Mouse (Mus musculus): ENCODE measurements around the gene Cnot10. TPM values are rescaled to one million over a fixed set of nuclear protein-coding genes. Genes with fewer than 3 reads are reported as not detected.

Cnot10 gene
- polyA plus RNA-seq (2012; rRNA removed): 21.9 and 24.0 TPM in 2 replicates

DNA sequence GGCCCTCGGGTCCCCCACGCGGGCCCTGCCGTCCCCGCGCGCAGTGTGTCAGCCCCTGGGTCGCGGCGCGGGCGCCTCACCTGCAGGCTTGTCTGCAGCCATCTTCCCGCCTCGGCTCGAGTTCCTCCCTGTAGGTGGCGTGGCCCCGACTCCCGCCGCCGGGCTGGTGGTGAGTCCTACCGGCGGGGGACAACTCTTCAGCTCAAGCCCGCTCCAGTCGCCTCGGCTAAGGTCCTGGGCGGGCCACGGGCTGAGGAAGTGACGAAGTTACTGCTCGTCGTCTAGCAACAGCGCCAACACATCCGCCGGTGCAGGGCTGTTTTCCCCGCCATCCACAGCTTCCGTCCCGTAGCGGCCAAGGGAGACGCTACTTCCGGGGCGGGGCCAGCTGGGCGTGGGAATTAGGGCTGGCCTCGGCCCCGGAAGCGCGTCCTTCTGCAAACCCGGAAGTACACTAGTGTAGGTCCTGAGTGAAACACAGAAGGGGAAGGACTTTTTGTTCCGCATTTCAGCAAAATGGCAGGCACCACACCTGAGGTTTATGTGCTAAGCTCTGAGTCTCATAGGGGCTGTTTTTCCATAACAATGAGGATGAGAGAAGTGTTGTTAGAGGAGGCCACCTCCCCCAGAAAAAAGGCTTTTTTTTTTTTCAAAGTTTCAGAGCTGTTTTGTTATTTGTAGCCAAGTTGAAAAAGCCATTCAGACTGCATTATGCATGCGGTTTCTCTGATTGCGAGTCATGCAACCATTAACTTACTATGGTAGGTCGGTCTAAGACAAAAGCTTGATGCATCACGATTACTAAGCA lies at the start of gene Cnot10:
TSS of gene Cnot10 (minus strand) at position 346 of the 808 bp plus-strand sequence.
- no peaks in the 10 kb centered on the region for H3K27me3 ChIP-seq (replicated peaks; ENCODE audit: control insufficient read depth, insufficient read depth, low read length)
- peak within 1 kb of the TSS; percentile 60 for H3K4me3 ChIP-seq (ENCODE audit: insufficient read depth, low read depth, low read length)
- WGBS: 4% methylated on average over 51 of the region's 51 CpGs
- no peaks in the 10 kb centered on the region for H3K4me1 ChIP-seq (ENCODE audit: control insufficient read depth, insufficient read depth, low read length)
- no peaks in the 10 kb centered on the region for H3K36me3 ChIP-seq (ENCODE audit: control insufficient read depth, insufficient read depth, low read length)
- TF ChIP-seq CTCF (conservative IDR thresholded peaks at IDR 0.05; ENCODE audit: insufficient read depth, insufficient read length, low read depth, low read length) (0 out of 2 replicates have a peak, but pooled peaks have one; percentile 13), POLR2A (IDR thresholded peaks at IDR 0.05; ENCODE audit: low read depth, low read length) (peak; percentile 35)
- peak within 1 kb of the TSS; percentile 36 for H3K27ac ChIP-seq (ENCODE audit: insufficient read depth, low read depth, low read length)
- peak; percentile 98 for DNase-seq

DNA sequence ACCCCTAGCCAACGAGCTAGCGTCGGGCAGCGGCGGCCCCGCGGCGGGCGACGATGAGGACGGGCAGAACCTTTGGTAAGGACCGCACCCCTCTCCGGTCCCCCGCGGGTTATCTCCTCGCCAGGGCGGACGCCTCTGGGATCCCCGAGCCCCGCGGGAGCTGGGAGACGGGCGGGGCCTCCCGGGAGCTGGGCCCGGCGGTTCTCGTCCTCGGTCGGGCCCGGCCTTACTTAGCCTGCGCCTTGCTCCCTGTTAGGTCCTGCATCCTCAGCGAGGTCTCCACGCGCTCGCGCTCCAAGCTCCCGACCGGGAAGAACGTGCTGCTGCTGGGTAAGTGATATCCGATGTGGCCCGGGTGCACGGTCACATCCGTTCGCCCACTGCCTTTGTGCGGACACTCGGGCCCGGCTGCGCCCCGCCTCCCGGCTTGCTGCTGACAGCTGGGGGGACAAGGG lies 49.0 kb upstream of the Cnot10 start:
- no peak for TF ChIP-seq CTCF (conservative IDR thresholded peaks at IDR 0.05; ENCODE audit: insufficient read depth, insufficient read length, low read depth, low read length)
- TF ChIP-seq POLR2A (IDR thresholded peaks at IDR 0.05; ENCODE audit: low read depth, low read length): no peak
- WGBS: under 1% methylated on average over 50 of the region's 50 CpGs
- Histone ChIP-seq H3K4me1 (ENCODE audit: control insufficient read depth, insufficient read depth, low read length) (peaks cover 13% of the 10 kb centered on the region), H3K27me3 (replicated peaks; ENCODE audit: control insufficient read depth, insufficient read depth, low read length) (no peaks in the 10 kb centered on the region), H3K36me3 (ENCODE audit: control insufficient read depth, insufficient read depth, low read length) (no peaks in the 10 kb centered on the region; the same call in 1 of the 2 replicates), H3K4me3 (ENCODE audit: insufficient read depth, low read depth, low read length) (peak overlapping the region; percentile 82), H3K27ac (ENCODE audit: insufficient read depth, low read depth, low read length) (peak overlapping the region; percentile 82)
- no peak for DNase-seq

DNA sequence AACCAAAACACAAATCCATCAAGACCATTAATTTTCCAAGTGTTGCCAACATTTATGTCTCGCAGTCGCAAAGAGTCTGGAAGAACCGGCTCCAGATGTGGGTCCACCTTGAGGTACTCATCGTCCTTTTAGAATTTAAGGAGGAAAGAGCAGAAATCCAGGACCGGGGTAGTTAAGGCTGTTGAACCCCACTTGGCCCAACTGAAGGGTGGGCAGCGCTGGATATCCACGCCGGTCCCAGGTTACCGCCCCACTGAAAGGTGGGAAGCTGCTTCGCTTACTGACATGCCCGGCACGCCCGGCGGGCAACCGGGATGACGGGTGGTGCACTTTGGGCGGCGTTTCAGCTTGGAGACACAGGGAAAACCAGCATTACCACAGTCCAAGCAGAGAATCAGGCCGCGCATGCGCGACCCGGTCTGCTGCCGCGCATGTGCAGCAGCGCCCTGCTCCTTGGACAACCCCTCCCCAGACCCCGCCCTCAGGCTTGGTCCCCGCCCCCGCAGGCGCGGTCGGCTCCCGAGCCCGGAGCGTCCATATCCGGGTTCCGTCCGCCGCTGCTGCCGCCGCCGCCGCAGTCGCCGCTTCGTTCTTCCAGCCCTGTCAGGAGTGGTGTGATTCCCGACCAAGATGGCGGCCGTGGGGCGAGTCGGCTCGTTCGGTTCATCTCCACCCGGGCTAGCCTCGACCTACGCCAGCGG lies 48.4 kb upstream of the Cnot10 start, which contains the start of gene Dync1li1:
TSS of gene Dync1li1 (plus strand) at position 539 of the 701 bp plus-strand sequence.
- DNase-seq: peak; percentile 99
- Histone ChIP-seq H3K27ac (ENCODE audit: insufficient read depth, low read depth, low read length) (peak within 1 kb of the TSS; percentile 82), H3K36me3 (ENCODE audit: control insufficient read depth, insufficient read depth, low read length) (no peaks in the 10 kb centered on the region; the same call in 1 of the 2 replicates), H3K27me3 (replicated peaks; ENCODE audit: control insufficient read depth, insufficient read depth, low read length) (no peaks in the 10 kb centered on the region), H3K4me1 (ENCODE audit: control insufficient read depth, insufficient read depth, low read length) (peaks cover 13% of the 10 kb centered on the region), H3K4me3 (ENCODE audit: insufficient read depth, low read depth, low read length) (peak within 1 kb of the TSS; percentile 82)
- TF ChIP-seq POLR2A (IDR thresholded peaks at IDR 0.05; ENCODE audit: low read depth, low read length) (no peak), CTCF (conservative IDR thresholded peaks at IDR 0.05; ENCODE audit: insufficient read depth, insufficient read length, low read depth, low read length) (no peak)
- under 1% methylated on average over 57 of the region's 57 CpGs for WGBS

- WGBS: 82% methylated on average over 13 of the region's 13 CpGs
- DNase-seq: no peak
- no peak overlapping the region for H3K4me3 ChIP-seq (ENCODE audit: insufficient read depth, low read depth, low read length)
- H3K27ac ChIP-seq (ENCODE audit: insufficient read depth, low read depth, low read length): no peak overlapping the region
- peaks cover 13% of the 10 kb centered on the region for H3K4me1 ChIP-seq (ENCODE audit: control insufficient read depth, insufficient read depth, low read length)
- no peaks in the 10 kb centered on the region; the same call in 1 of the 2 replicates for H3K36me3 ChIP-seq (ENCODE audit: control insufficient read depth, insufficient read depth, low read length)
- TF ChIP-seq CTCF (conservative IDR thresholded peaks at IDR 0.05; ENCODE audit: insufficient read depth, insufficient read length, low read depth, low read length): no peak
- no peak for TF ChIP-seq POLR2A (IDR thresholded peaks at IDR 0.05; ENCODE audit: low read depth, low read length)
- H3K27me3 ChIP-seq (replicated peaks; ENCODE audit: control insufficient read depth, insufficient read depth, low read length): no peaks in the 10 kb centered on the region
Measured at GRCm38 (mm10) chr9:114687639-114688038, 47.7 kb upstream of the Cnot10 start.

DNA sequence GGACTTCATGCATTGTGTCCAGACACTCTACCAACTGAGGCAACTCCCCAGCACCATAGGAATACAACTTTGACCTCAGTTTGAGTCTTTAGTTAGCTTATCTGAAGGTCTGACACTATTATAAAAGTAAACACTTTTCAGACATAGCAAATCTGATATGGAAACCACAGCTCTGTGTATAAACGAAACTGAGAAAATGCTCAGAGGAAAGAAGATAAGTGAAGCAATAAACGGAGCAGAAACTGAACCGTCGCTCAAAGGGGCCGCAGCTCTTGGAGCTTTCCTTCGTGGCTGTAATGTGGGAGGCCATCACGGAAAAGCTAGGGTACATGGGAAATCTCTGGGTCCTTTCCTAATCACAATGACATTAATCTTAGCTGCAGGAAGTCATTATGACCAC lies 46.3 kb upstream of the Cnot10 start:
- peaks cover 9% of the 10 kb centered on the region for H3K4me1 ChIP-seq (ENCODE audit: control insufficient read depth, insufficient read depth, low read length)
- TF ChIP-seq CTCF (conservative IDR thresholded peaks at IDR 0.05; ENCODE audit: insufficient read depth, insufficient read length, low read depth, low read length) (no peak), POLR2A (IDR thresholded peaks at IDR 0.05; ENCODE audit: low read depth, low read length) (no peak)
- H3K27ac ChIP-seq (ENCODE audit: insufficient read depth, low read depth, low read length): no peak overlapping the region
- no peaks in the 10 kb centered on the region for H3K27me3 ChIP-seq (replicated peaks; ENCODE audit: control insufficient read depth, insufficient read depth, low read length)
- H3K4me3 ChIP-seq (ENCODE audit: insufficient read depth, low read depth, low read length): no peak overlapping the region
- DNase-seq: no peak
- no peaks in the 10 kb centered on the region for H3K36me3 ChIP-seq (ENCODE audit: control insufficient read depth, insufficient read depth, low read length)
- WGBS: 84% methylated on average over 7 of the region's 7 CpGs

- WGBS: 85% methylated on average over 4 of the region's 4 CpGs
- TF ChIP-seq POLR2A (IDR thresholded peaks at IDR 0.05; ENCODE audit: low read depth, low read length): no peak
- no peak for TF ChIP-seq CTCF (conservative IDR thresholded peaks at IDR 0.05; ENCODE audit: insufficient read depth, insufficient read length, low read depth, low read length)
- DNase-seq: no peak
- H3K4me1 ChIP-seq (ENCODE audit: control insufficient read depth, insufficient read depth, low read length): no peaks in the 10 kb centered on the region
- H3K36me3 ChIP-seq (ENCODE audit: control insufficient read depth, insufficient read depth, low read length): no peaks in the 10 kb centered on the region
- H3K27ac ChIP-seq (ENCODE audit: insufficient read depth, low read depth, low read length): no peak overlapping the region
- H3K27me3 ChIP-seq (replicated peaks; ENCODE audit: control insufficient read depth, insufficient read depth, low read length): no peaks in the 10 kb centered on the region
- no peak overlapping the region for H3K4me3 ChIP-seq (ENCODE audit: insufficient read depth, low read depth, low read length)
Measured at GRCm38 (mm10) chr9:114682193-114682592, 42.2 kb upstream of the Cnot10 start.

GRCm38 (mm10) chr9:114680531-114680930 lies 40.5 kb upstream of the Cnot10 start:
- TF ChIP-seq POLR2A (IDR thresholded peaks at IDR 0.05; ENCODE audit: low read depth, low read length) (no peak), CTCF (conservative IDR thresholded peaks at IDR 0.05; ENCODE audit: insufficient read depth, insufficient read length, low read depth, low read length) (no peak)
- Histone ChIP-seq H3K27ac (ENCODE audit: insufficient read depth, low read depth, low read length) (no peak overlapping the region), H3K27me3 (replicated peaks; ENCODE audit: control insufficient read depth, insufficient read depth, low read length) (no peaks in the 10 kb centered on the region), H3K4me1 (ENCODE audit: control insufficient read depth, insufficient read depth, low read length) (no peaks in the 10 kb centered on the region), H3K4me3 (ENCODE audit: insufficient read depth, low read depth, low read length) (no peak overlapping the region), H3K36me3 (ENCODE audit: control insufficient read depth, insufficient read depth, low read length) (no peaks in the 10 kb centered on the region)
- 84% methylated on average over 6 of the region's 6 CpGs for WGBS
- DNase-seq: no peak

Data from kidney, adult 2 months (tissue).